Mouse (Mus musculus) activated CD4-positive, CD25-positive, alpha-beta regulatory T cell (primary cell): Measurements from ENCODE around the gene Vmn1r48. TPM values are rescaled to one million over a fixed set of nuclear protein-coding genes. Genes with fewer than 3 reads are reported as not detected.

Experiments used
- polyA plus RNA-seq, 2 experiments: library from polyadenylated mRNA; unstranded; fragments of 100-300 nt; shearing (Covaris generic); gene quantifications; one replicate each; pipeline ENCODE4 v1.2.1; 2017

Vmn1r48 gene
- polyA plus RNA-seq = not detected

GRCm38 (mm10) chr6:90036741-90037140 is at the start of gene Vmn1r48:
Vmn1r48 (minus strand) TSS chr6:90036841.

GRCm38 (mm10) chr6:90078406-90078805 is 41.8 kb upstream of the Vmn1r48 start, which contains the start of gene Vmn1r49:
Vmn1r49 (minus strand) TSS chr6:90078506.

GRCm38 (mm10) chr6:90015847-90016246 is 20.8 kb downstream of the Vmn1r48 start, which contains the start of gene Vmn1r47:
Vmn1r47 (plus strand) TSS chr6:90016147.

Other genes with a start within 250 kb of the Vmn1r48 start
- gene Vmn1r42, start 160.4 kb downstream of the Vmn1r48 start, polyA plus RNA-seq = not detected
- under 1 TPM in 1 of 2 experiments, not detected in 1; 0.22 TPM for gene Vmn1r43, start 160.4 kb downstream of the Vmn1r48 start, polyA plus RNA-seq
- under 1 TPM in 1 of 2 experiments, not detected in 1; 0.43 TPM for gene Vmn1r44, start 153.2 kb downstream of the Vmn1r48 start, polyA plus RNA-seq
- gene Vmn1r45, start 96.2 kb downstream of the Vmn1r48 start, polyA plus RNA-seq = under 1 TPM in 1 of 2 experiments, not detected in 1; 0.55 TPM
- under 1 TPM in 1 of 2 experiments, not detected in 1; 0.06 TPM for gene Vmn1r46, start 67.5 kb downstream of the Vmn1r48 start, polyA plus RNA-seq
- not detected for gene Vmn1r47, start 20.7 kb downstream of the Vmn1r48 start, polyA plus RNA-seq
- under 1 TPM in 1 of 2 experiments, not detected in 1; 0.04 TPM for gene Vmn1r49, start 41.7 kb upstream of the Vmn1r48 start, polyA plus RNA-seq
- not detected for gene Vmn1r50, start 64.6 kb upstream of the Vmn1r48 start, polyA plus RNA-seq
- gene Vmn1r51, start 85.8 kb upstream of the Vmn1r48 start, polyA plus RNA-seq = not detected
- not detected for gene Vmn1r52, start 138.0 kb upstream of the Vmn1r48 start, polyA plus RNA-seq
- gene V1ra8, start 166.0 kb upstream of the Vmn1r48 start, polyA plus RNA-seq = not detected
- not detected for gene Vmn1r53, start 187.6 kb upstream of the Vmn1r48 start, polyA plus RNA-seq
- not detected for gene Vmn1r54, start 209.5 kb upstream of the Vmn1r48 start, polyA plus RNA-seq